Mouse (Mus musculus): ENCODE data around the gene Timp3. TPM values are rescaled to one million over a fixed set of nuclear protein-coding genes. Genes with fewer than 3 reads are reported as not detected.

Timp3 gene
- polyA plus RNA-seq, 1 experiment from 2014 or later = 21.2 TPM

- H3K9me3 ChIP-seq (replicated peaks) = no peaks in the 10 kb centered on the region
- WGBS = 86% methylated on average over 5 of the region's 5 CpGs
- H3K27me3 ChIP-seq (ENCODE audit: low read depth, poor library complexity, severe bottlenecking) = peaks cover 14% of the 10 kb centered on the region
- H3K27ac ChIP-seq (replicated peaks) = no peak overlapping the region
- H3K36me3 ChIP-seq = no peaks in the 10 kb centered on the region
- peaks cover 26% of the 10 kb centered on the region for H3K4me1 ChIP-seq
- no peak for DNase-seq (ENCODE audit: low spot score)
- H3K4me3 ChIP-seq = no peak overlapping the region
Measured at GRCm38 (mm10) chr10:86320204-86320603, 20.0 kb downstream of the Timp3 start.

- H3K27ac ChIP-seq (replicated peaks) = no peak overlapping the region
- H3K36me3 ChIP-seq = no peaks in the 10 kb centered on the region
- H3K9me3 ChIP-seq (replicated peaks) = no peaks in the 10 kb centered on the region
- 81% methylated on average over 8 of the region's 8 CpGs for WGBS
- no peak for DNase-seq (ENCODE audit: low spot score)
- peaks cover 31% of the 10 kb centered on the region for H3K4me1 ChIP-seq
- no peak overlapping the region for H3K4me3 ChIP-seq
- H3K27me3 ChIP-seq (ENCODE audit: low read depth, poor library complexity, severe bottlenecking) = peaks cover 14% of the 10 kb centered on the region
Measured at GRCm38 (mm10) chr10:86321194-86321593, 21.0 kb downstream of the Timp3 start.

- no peak for DNase-seq (ENCODE audit: low spot score)
- Histone ChIP-seq H3K36me3 (0 out of 2 replicates have a peak, but pooled peaks cover 2% of the 10 kb centered on the region), H3K27ac (replicated peaks) (no peak overlapping the region), H3K27me3 (ENCODE audit: low read depth, poor library complexity, severe bottlenecking) (peaks cover 13% of the 10 kb centered on the region), H3K4me3 (no peak overlapping the region), H3K4me1 (peaks cover 31% of the 10 kb centered on the region), H3K9me3 (replicated peaks) (no peaks in the 10 kb centered on the region)
- 64% methylated on average over 1 of the region's 1 CpGs for WGBS
Measured at GRCm38 (mm10) chr10:86322006-86322405, 21.8 kb downstream of the Timp3 start.

DNA sequence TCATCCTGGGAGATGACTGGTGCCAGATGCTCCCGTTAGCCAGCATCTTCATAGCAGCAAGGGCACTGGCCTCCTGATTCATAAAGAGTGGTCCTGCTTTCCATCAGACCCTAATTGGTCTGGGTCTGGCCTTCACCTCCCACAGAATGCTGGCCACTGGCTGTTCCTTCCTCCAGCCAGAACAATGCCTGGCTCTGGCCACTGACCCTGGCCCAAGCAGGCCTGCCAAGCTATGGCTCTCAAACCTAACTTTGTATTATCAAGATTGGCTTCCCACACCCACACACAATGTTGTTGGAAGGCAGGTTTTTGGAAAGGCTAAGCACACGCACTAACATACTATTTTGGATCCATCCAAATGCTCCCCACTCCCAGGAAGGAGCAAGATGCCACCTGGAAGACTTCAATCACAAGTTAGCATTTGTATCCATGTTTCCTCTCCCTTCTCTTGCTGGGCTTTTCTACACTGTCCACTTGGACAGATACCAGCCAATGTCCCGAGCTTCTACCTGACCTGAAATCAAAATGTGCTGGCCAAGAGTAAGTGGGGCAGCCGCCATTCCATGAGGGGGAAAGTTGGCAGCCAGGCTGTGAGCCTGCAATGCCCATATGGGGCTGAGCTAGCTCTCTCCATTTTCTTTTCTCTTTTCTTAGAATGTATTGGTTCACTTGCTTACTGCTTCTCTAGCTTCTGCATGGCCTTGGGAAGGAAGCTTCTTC, 23.3 kb downstream of the Timp3 start:
- 88% methylated on average over 4 of the region's 4 CpGs for WGBS
- DNase-seq (ENCODE audit: low spot score) = no peak
- Histone ChIP-seq H3K4me1 (peaks cover 28% of the 10 kb centered on the region), H3K36me3 (peaks cover 6% of the 10 kb centered on the region; the same call in 1 of the 2 replicates), H3K4me3 (no peak overlapping the region), H3K9me3 (replicated peaks) (no peaks in the 10 kb centered on the region), H3K27me3 (ENCODE audit: low read depth, poor library complexity, severe bottlenecking) (peaks cover 11% of the 10 kb centered on the region), H3K27ac (replicated peaks) (no peak overlapping the region)

- H3K27ac ChIP-seq (replicated peaks) = no peak overlapping the region; the same call in 1 of the 2 replicates
- peaks cover 11% of the 10 kb centered on the region for H3K27me3 ChIP-seq (ENCODE audit: low read depth, poor library complexity, severe bottlenecking)
- WGBS = 33% methylated on average over 6 of the region's 6 CpGs
- peaks cover 11% of the 10 kb centered on the region for H3K4me1 ChIP-seq
- H3K9me3 ChIP-seq (replicated peaks) = no peaks in the 10 kb centered on the region
- H3K36me3 ChIP-seq = peaks cover 6% of the 10 kb centered on the region; the same call in 1 of the 2 replicates
- no peak overlapping the region for H3K4me3 ChIP-seq
- no peak for DNase-seq (ENCODE audit: low spot score)
Measured at GRCm38 (mm10) chr10:86325272-86325671, 25.1 kb downstream of the Timp3 start.

GRCm38 (mm10) chr10:86328143-86328542, 28.0 kb downstream of the Timp3 start:
- WGBS = 91% methylated on average over 4 of the region's 4 CpGs

DNA sequence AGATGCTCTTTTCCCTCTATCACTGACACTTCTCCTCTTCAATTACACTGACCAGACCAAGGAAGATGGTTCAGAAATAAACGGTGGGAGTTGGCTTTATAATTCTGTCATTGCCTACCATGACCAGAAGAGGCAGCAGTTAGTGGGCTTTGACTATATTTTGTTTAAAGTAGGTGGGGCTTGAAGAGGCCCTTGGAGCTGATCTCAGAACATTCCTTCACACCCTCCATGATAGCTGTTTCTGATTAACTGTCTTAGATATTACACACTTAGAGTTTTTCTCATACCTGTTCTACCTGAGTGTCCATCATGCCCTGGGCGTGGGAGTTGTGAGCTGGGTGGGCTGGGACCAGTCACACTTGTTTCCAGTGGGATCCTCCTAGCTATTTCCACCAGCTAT, 28.5 kb downstream of the Timp3 start:
- Histone ChIP-seq H3K4me1 (peaks cover 19% of the 10 kb centered on the region), H3K9me3 (replicated peaks) (no peaks in the 10 kb centered on the region), H3K27me3 (ENCODE audit: low read depth, poor library complexity, severe bottlenecking) (no peaks in the 10 kb centered on the region), H3K4me3 (no peak overlapping the region), H3K36me3 (peaks cover 6% of the 10 kb centered on the region; the same call in 1 of the 2 replicates), H3K27ac (replicated peaks) (no peak overlapping the region)
- no peak for DNase-seq (ENCODE audit: low spot score)
- 93% methylated on average over 2 of the region's 2 CpGs for WGBS

More at GRCm38 (mm10) chr10:86328143-86328542, 28.0 kb downstream of the Timp3 start:
- peaks cover 19% of the 10 kb centered on the region for H3K4me1 ChIP-seq
- no peak overlapping the region for H3K27ac ChIP-seq (replicated peaks)
- peaks cover 6% of the 10 kb centered on the region; the same call in 1 of the 2 replicates for H3K36me3 ChIP-seq
- H3K27me3 ChIP-seq (ENCODE audit: low read depth, poor library complexity, severe bottlenecking) = no peaks in the 10 kb centered on the region
- no peaks in the 10 kb centered on the region for H3K9me3 ChIP-seq (replicated peaks)
- DNase-seq (ENCODE audit: low spot score) = no peak
- no peak overlapping the region for H3K4me3 ChIP-seq

- Histone ChIP-seq H3K4me3 (no peak overlapping the region), H3K4me1 (peaks cover 19% of the 10 kb centered on the region), H3K9me3 (replicated peaks) (no peaks in the 10 kb centered on the region), H3K27me3 (ENCODE audit: low read depth, poor library complexity, severe bottlenecking) (no peaks in the 10 kb centered on the region), H3K36me3 (peaks cover 6% of the 10 kb centered on the region; the same call in 1 of the 2 replicates), H3K27ac (replicated peaks) (no peak overlapping the region)
- whole genome bisulfite sequencing = 92% methylated on average over 8 of the region's 8 CpGs
- DNase-seq (ENCODE audit: low spot score) = no peak
Measured at GRCm38 (mm10) chr10:86329241-86329882, 29.2 kb downstream of the Timp3 start.

GRCm38 (mm10) chr10:86330993-86331680, 31.0 kb downstream of the Timp3 start:
- Histone ChIP-seq H3K4me1 (peaks cover 16% of the 10 kb centered on the region), H3K9me3 (replicated peaks) (no peaks in the 10 kb centered on the region), H3K4me3 (no peak overlapping the region), H3K36me3 (peaks cover 6% of the 10 kb centered on the region; the same call in 1 of the 2 replicates), H3K27ac (replicated peaks) (0 out of 2 replicates have a peak overlapping the region, but pooled peaks have one; percentile 23), H3K27me3 (ENCODE audit: low read depth, poor library complexity, severe bottlenecking) (no peaks in the 10 kb centered on the region)
- DNase-seq (ENCODE audit: low spot score) = no peak
- WGBS = 71% methylated on average over 5 of the region's 5 CpGs

DNA sequence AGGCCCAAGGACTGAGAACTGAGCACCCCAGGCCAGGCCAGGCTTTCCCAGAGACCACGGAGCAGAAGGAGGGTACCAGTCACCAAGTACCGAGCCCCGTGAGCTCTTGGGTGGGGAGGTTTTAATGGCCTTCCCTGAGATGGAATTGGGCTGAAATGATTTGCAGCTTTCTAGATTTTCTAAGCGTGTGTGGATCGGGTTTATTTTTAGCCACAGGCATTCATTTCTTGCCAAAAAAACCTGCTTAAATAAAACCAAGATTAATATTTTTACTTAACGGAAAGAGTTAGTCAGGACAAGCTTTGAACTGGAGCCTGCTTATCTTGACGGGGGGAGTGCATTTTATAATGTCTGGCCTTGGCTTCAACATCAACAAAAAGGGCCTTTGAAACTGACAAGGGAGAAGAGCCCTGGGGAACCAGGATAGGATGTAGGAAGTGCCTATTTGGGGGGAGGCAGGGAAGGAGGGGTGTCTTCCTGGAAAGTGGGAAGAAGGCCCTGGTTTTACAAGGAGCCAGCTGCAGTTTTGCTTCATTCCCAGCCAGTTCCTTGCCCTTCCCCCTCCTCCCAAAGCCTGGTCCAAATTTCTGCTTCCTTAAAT, 31.6 kb downstream of the Timp3 start:
- no peaks in the 10 kb centered on the region for H3K27me3 ChIP-seq (ENCODE audit: low read depth, poor library complexity, severe bottlenecking)
- 79% methylated on average over 7 of the region's 7 CpGs for WGBS
- no peak for DNase-seq (ENCODE audit: low spot score)
- H3K27ac ChIP-seq (replicated peaks) = 0 out of 2 replicates have a peak overlapping the region, but pooled peaks have one; percentile 23
- peaks cover 16% of the 10 kb centered on the region for H3K4me1 ChIP-seq
- no peak overlapping the region for H3K4me3 ChIP-seq
- H3K36me3 ChIP-seq = peaks cover 6% of the 10 kb centered on the region; the same call in 1 of the 2 replicates
- H3K9me3 ChIP-seq (replicated peaks) = no peaks in the 10 kb centered on the region

DNA sequence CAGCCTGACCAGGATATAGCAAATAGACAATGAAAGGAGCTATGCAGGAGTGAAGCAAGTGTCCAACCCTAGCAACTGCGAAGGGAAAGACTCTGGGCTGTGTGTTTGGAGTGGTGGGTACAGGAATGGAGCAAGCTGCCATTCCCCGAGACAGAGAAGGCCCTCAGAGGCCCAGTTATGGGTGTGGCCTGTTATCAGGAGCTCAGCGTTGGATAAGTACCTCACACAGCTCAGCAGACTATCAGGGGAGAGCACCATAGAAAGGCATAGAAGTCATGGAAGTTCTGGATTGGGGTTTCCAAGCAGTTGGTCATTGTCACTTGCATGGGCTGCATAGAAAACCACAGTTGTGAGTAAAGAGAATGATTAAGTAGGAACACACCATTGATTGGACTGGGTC, 32.8 kb downstream of the Timp3 start:
- H3K4me3 ChIP-seq = no peak overlapping the region
- H3K4me1 ChIP-seq = peaks cover 17% of the 10 kb centered on the region
- no peaks in the 10 kb centered on the region for H3K27me3 ChIP-seq (ENCODE audit: low read depth, poor library complexity, severe bottlenecking)
- H3K36me3 ChIP-seq = no peaks in the 10 kb centered on the region
- 81% methylated on average over 3 of the region's 3 CpGs for WGBS
- H3K9me3 ChIP-seq (replicated peaks) = no peaks in the 10 kb centered on the region
- DNase-seq (ENCODE audit: low spot score) = no peak
- H3K27ac ChIP-seq (replicated peaks) = no peak overlapping the region

DNA sequence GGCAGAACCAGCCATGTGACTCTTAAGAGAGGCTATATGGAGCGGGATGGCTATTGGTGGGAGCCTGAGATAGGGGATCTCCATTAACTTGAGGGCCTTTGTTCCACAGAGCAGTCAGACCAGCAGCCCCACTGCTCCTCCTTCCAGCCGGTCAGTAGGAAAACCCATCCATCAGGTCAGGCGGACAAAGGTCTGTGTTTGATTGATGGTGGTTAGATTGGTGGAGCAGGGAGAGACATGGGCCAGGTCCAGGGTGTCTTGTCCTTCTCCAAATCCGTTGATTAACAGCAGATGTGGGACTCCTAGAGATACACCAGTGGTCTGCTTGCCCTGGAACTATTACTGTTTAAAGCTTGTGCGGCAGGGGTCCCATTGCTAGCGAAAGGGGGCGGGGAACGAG, 34.4 kb downstream of the Timp3 start:
- no peak overlapping the region for H3K4me3 ChIP-seq
- 57% methylated on average over 8 of the region's 8 CpGs for WGBS
- H3K9me3 ChIP-seq (replicated peaks) = no peaks in the 10 kb centered on the region
- no peak overlapping the region for H3K27ac ChIP-seq (replicated peaks)
- H3K4me1 ChIP-seq = peaks cover 24% of the 10 kb centered on the region
- no peaks in the 10 kb centered on the region for H3K27me3 ChIP-seq (ENCODE audit: low read depth, poor library complexity, severe bottlenecking)
- no peaks in the 10 kb centered on the region for H3K36me3 ChIP-seq
- no peak for DNase-seq (ENCODE audit: low spot score)

Measured in midbrain, embryonic 10.5 days (tissue).